Mouse (Mus musculus) liver (tissue): ENCODE results near the gene Lin28b.
"Not testable (repeated sequence)": the region's sequence is repeated elsewhere in the genome, so short reads cannot be mapped to it uniquely, and the experiment has no call there.

Source experiments
- DNase-seq: peaks from one replicate; pipeline ENCODE4 v3.0.0-alpha.2; 2020; ENCODE audit warnings: mixed read lengths

The Lin28b gene

GRCm38 (mm10) chr10:45410624-45411341 lies 75.4 kb downstream of the Lin28b start:
- DNase-seq = no peak

- DNase-seq = no peak
Observed at GRCm38 (mm10) chr10:45399702-45400243, 86.4 kb downstream of the Lin28b start.

- DNase-seq = no peak
Observed at GRCm38 (mm10) chr10:45398211-45398610, 88.0 kb downstream of the Lin28b start.

GRCm38 (mm10) chr10:45382637-45382958 lies 103.6 kb downstream of the Lin28b start:
- DNase-seq = no peak

GRCm38 (mm10) chr10:45381937-45382636 lies 104.1 kb downstream of the Lin28b start:
- DNase-seq = no peak

- no peak for DNase-seq
Observed at GRCm38 (mm10) chr10:45378269-45378668, 107.9 kb downstream of the Lin28b start.

- peak; percentile 56 for DNase-seq
Observed at GRCm38 (mm10) chr10:45372994-45373692, 113.1 kb downstream of the Lin28b start.

GRCm38 (mm10) chr10:45370545-45370944 lies 115.7 kb downstream of the Lin28b start:
- no peak for DNase-seq

GRCm38 (mm10) chr10:45369639-45370038 lies 116.6 kb downstream of the Lin28b start:
- no peak for DNase-seq

- no peak for DNase-seq
Observed at GRCm38 (mm10) chr10:45366987-45367705, 119.0 kb downstream of the Lin28b start.

GRCm38 (mm10) chr10:45363396-45363795 lies 122.8 kb downstream of the Lin28b start:
- no peak for DNase-seq

- no peak for DNase-seq
Observed at GRCm38 (mm10) chr10:45356091-45356490, 130.1 kb downstream of the Lin28b start.

- DNase-seq = not testable (repeated sequence)
Observed at GRCm38 (mm10) chr10:45348143-45348542, 138.1 kb downstream of the Lin28b start.

- DNase-seq = no peak
Observed at GRCm38 (mm10) chr10:45345217-45345616, 141.0 kb downstream of the Lin28b start.

- DNase-seq = no peak
Observed at GRCm38 (mm10) chr10:45344381-45344780, 141.8 kb downstream of the Lin28b start.

- DNase-seq = no peak
Observed at GRCm38 (mm10) chr10:45339106-45339505, 147.1 kb downstream of the Lin28b start.

- DNase-seq = peak; percentile 32
Observed at GRCm38 (mm10) chr10:45335434-45336422, 150.5 kb downstream of the Lin28b start, which contains the start of gene Bves. Gene Bves (plus strand): TSS chr10:45335772.

- no peak for DNase-seq
Observed at GRCm38 (mm10) chr10:45334925-45335324, 151.3 kb downstream of the Lin28b start.

GRCm38 (mm10) chr10:45328196-45329000 lies 157.8 kb downstream of the Lin28b start:
- DNase-seq = no peak
